Mouse (Mus musculus): Measurements from ENCODE around the gene Gm1123.

Gm1123 gene

DNA sequence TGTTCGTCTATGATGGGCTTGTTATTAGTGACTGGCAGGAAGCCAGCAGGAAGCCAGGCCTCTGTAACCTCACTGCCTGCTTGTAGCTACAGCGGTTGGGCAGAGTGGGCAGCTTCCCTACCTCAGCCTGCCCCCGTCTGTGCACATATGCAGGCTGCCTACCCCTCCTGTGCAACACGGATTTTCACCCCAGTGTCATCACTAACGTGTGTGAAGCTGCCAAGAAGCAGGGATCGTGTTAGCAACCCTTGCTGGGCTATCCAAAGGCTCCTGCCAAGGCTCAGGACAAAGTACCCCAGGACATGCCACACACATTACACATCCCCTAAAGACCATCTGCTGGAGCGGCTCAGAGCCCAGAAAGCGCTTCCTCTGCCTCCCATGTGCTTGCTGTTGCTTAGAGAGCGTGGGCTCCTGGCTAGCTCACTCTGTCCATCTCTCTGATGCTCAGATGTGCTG lies 35.6 kb downstream of the Gm1123 start:
- peak; percentile 29 for DNase-seq

DNA sequence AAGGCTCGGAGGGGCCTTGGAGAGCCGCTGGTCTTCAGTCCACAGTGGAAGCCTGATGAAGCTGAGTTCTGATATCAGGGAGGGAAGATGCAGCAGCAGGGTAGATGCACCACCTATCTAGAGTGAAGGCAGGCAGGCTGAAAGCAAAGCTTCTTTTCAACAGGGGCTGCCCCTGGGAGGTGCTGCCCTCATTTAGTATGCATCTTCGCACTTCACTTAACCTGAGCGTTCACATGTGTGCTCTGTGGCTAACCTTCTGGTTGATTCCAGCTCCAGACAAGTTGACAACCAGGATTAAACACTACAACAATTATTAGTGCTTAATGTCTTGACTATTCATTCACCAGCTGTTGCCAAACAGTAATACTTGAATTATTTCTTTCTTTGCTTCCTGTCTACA lies 41.4 kb downstream of the Gm1123 start:
- DNase-seq = no peak

DNA sequence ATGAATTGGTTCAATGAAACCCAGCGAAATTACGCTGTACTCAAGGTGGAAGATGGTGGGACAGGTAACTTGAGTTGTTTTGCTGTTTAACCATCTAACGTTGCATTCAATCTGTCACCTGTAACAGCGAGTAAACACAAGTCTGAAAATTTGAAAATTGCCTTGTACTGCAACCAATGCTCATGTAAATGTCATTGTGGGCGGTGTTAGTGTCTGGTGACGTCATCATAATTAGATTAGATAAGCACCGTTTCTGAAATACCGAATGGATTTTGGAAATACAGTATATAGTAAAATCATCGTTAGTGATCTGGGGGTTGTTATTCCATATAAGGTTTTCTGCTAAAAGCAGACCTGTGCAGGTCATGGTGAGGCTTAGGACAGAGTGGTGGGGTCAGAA lies 48.4 kb downstream of the Gm1123 start:
- no peak for DNase-seq

DNA sequence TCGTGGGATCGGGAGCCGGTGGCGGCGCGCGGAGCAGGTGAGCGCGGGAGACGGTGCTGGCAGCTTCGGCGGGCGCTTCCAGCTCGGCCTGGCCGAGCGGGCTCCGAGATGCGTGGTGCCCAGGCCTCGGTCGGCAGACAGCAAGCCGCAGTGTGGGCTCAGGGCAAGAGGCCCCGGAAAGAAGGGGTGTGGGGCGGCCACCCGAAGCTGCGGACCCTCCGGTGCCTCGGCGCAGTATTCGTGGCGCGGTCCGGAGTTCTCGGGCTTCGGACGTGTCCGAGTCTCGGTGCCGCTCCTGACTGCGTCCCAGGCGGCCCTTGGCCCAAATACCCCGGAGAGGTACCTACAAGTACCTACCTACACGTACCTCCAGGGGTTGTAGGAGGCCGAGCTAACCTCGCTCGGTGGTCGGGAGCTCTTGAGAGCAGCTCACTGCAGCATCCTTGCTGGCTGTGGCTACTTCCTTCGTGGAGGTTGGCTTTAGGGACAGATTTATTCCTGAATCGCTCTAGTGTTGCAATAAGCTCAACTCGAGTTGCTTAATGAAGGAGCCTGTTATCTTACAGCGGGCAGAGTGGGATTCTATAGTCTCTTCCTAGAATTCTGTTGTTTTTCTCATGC lies 48.9 kb downstream of the Gm1123 start:
- DNase-seq = no peak

DNA sequence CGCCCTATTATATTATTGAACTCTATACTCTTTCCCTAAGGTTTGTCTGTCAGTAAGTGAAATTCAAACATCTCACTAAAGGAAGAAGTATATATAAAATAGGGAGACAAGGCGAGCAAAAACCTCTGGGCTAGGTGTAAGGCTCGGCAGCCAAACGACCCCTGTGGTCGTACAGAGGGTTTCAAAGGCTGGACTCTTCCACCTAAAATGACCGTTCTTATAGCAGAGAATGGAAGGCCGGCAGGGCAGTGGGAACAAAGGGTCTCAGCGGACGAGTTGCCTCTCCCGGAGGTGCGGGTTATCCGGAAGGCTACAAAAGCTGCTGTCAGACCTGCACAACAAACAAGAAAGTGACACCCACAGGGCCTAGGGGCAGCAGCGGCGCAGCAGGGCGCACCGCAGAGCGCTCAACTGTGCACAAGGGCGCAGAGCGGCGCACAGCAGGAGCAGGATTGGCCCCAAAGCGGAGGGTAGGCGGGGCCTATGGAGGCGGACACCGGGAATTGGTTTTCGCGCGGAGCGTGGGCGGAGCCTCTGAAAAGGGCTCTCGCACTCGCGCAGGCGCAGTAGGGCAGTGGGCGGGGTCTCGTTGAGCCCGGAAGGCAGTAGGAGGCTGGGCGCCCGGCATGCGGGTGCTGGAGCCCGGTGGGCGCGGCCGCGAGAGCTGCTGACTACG lies 49.6 kb downstream of the Gm1123 start, which contains the start of gene Faim:
TSS of gene Faim (plus strand) at position 574 of the 676 bp plus-strand sequence.
- DNase-seq = peak; percentile 100

DNA sequence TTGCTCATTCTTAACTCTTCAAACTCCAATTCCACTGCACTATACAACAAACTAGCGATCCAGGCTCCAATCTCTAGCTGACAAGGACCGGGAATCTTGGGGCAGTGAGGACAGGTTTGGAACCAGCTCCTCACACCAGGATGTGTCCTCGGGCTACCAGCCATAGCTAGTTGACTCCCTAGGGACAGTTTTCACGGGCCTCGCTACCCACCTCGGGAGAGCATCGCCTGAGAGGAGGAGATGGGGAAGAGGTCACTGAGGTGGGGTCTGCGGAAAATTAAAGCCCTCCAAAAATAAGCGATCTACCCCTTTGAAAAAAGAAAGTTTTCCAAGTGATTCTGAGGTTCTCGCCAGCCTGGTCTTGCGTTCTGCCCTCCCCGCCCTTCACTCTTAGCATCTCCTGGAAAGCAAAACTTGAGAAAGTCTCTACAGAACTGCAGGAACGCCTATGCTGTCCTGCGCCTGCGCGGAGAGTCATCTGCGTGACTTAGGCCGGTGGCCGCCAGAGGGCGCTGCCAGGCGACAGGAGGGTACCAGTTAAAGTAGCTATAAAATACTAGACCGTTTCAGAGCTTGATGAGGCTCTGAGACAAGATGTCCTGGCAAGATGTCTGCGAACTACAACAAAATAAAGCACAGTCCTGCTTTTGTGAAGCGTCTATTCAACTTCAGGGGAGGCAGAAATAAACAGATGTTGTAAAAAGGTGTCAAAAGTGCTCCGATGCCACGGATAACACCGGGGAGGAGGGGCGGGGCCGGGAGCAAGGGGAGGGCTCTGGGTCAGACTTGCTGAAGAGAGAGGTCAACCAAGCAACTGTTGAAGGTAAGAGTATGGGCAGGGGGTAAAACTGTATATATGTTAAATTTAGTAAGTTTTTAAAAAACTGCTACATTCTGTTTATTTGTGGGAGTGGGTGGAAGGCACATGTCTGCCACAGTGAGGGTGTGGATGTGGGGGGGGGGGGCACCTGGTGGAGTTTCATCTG lies 55.8 kb downstream of the Gm1123 start:
- DNase-seq = peak; percentile 83

DNA sequence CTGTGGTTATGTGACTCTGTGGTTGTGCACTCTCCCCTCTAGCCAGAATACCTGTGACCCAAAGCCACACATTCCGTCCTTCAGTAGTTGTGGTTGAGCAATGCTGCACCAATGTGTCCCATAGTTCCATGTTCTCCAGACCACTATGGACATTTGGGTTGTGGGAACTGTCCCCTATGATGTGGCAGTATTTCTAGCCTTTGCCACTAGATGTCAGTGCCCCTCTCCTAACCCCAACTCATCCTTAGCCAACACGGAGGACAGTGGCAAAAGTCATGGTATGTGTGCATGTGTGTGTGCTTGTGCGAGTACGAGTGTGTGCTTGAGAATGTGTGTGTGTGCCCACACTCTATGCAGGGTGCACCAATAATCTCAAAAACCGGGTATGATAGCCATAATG lies 59.0 kb downstream of the Gm1123 start:
- no peak for DNase-seq

DNA sequence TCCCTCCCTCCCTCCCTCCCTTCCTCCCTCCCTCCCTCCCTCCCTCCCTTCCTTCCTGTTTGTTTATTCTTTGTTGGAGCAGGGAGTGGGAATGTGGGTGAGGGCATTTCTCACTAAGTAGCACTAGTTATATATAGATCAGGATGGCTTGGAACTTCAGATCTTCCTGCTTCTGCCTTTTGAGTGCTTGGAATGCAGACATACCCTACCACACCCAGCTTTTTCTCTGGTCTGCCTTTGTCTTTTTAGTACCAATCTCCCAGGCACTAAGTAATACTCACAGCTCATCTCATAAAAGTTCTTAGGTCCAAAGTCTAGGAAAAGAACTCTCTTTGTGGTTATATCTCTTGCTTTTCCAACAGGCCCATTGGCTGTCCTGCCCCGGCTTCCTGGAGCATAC lies 59.4 kb downstream of the Gm1123 start:
- no peak for DNase-seq

DNA sequence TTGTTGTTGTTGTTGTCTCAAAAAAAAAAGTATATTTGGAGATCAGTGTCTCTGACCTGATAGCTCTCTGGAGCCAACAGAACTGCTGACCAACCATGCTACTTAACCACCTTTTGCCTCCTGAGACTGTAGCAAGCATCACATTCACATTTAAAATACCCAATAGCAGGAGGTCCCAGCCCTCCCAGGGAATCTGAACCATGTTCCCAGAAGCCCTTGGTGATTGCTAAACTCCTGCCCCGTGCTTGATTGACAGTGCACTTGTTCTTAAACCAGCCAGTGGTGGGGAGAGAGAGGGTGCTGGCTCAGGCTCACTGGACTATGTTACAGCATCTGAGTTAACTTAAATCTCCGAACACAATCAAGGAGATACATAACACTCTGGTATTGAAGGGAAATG lies 60.6 kb downstream of the Gm1123 start:
- DNase-seq = no peak

DNA sequence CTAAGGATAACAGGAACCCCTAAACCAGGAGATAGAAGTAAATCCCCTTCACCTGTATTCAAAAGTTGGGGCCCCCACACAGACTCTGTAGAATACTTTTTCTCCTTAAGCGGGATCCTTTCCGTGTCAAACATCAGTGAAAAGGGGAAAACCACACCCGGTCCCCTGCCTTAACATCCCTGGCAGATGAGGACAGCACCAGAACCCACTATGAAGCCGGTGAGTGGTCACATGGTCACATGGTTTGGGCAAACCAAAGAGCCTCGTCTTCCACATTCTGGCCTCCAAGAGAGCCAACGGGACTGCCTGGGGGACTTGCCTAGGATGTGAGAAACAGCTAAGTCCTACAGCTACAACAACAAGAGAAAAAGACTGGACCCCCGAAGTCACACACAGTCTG lies 62.0 kb downstream of the Gm1123 start:
- no peak for DNase-seq

DNA sequence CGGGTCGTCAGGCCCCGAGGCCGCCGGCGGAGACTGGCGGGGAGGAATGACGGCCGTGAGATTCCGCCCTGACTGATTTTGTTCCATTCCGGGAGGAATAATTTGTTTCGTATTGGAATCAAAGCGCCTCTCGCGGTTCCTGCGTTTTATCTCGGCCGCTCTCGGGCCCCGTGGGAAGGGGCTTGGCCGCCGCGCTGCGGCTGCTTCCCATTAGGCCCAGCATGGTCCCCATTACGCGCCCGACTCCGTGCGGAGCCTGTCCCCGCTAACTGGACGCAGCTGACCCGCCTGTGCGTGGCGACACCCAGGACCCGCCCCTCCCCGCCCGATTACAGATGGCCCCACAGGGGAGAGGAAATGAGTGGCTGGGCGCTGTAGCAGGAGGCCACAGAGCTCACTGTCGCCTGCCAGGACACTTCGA lies 62.4 kb downstream of the Gm1123 start:
- DNase-seq = no peak

DNA sequence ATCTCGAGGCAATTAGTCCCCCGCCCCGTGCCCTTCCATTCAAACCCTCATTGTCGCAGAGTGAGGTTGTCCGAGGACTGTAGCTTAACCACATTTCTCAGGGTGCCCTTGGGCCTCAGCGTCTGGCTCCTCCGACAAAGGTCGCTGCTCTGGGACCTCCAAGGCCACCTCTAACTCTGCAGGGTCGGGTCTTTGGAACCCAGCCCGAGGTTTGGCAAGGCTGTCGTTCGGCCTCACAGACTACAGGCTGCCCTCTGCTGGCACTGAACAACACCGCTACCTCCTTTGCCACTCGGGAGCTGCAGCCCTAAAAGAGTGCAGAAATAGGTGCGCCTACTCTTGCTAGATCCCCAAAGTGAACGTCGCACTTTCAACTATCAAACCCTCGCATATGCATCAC lies 70.4 kb downstream of the Gm1123 start:
- no peak for DNase-seq

DNA sequence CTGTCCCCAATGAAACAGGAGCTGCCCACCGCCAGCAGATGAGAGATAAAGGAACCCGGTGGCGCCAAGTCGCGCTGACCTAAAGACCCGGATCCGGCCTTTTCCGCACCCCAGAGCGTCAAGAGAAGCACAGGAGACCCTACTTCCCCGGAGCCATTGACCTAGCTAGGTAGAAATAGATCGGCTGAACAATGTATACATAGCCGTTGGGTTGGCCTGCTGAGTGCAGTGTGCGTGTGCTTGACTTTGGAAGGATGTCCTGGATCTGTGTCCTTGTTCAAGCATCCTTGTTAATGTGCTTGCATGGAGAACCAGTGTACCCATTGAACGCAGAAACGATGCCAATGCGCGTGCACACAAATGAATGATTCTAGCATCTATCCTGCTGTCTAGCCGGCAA lies 71.9 kb downstream of the Gm1123 start:
- no peak for DNase-seq

DNA sequence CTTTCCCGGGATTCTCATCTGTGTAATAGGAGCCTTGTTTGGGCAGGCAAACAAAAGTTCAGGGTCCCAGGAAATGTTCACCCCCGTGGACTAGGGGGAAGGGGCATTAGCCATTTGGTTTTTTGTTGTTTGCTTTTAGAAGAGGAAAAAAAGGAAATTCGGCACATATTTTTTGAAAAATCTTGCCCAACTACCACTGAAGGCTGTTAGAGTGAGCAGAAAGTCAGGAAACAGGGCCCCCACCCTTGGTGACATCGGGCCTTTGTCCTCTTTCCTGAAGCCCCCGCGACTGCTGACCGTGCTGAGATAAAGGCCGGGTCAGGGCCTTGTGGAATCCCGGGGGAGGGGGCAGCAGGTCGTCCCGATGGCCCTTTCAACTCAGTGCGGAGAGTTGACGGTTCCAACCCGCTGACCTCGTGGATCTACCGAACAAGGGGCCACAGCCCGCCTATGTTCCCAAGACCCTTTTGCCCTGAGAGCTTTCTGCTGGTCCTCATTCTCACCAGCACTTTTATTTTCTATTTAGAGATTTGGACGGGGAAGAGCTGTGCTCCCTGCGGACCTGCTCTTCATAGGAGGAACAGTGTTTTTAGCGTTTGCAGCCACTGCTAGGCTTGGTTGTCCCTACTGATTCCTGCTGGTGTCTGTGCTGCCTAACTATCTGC lies 72.9 kb downstream of the Gm1123 start:
- no peak for DNase-seq

DNA sequence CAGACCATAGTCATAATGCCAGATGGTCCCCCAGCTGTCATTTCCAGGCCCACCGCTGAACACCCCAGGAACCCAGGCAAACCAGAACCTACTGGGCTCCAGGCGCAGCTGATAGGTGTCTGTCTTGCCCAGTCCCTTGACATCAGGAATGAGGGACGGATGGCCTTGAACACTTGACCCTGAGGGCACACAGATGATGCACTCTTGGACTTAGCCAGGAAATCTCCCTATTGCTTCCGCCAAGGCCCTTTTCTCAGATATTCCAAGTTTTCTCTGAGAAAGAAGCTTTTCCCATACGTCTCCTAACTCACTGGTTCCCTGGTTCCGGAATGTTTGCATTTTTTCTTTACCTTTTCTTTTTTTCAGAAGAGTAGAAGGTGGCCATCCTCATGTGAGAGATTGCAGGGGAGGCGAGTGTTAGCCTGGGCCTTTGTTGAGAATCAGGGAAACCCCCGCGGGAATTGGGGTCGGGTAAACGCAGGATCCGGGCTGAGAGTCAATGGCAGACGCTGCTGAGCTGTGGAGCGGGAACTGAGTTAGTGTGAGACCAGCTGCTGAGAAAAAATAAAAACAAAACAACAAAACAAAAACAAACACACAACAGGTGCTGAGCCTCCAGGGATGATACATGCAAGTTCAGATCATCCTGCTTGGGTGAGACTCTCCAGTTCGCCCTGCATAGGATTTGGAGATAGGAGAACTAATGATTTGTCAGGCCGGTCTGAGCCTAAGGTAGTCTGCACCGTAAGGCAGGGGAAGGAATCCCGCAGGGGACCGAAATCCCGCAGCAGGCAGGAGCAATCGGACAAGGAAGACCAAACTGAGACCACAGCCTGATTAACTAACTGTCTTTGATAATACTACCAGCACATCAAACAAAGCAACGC lies 73.7 kb downstream of the Gm1123 start:
- no peak for DNase-seq

DNA sequence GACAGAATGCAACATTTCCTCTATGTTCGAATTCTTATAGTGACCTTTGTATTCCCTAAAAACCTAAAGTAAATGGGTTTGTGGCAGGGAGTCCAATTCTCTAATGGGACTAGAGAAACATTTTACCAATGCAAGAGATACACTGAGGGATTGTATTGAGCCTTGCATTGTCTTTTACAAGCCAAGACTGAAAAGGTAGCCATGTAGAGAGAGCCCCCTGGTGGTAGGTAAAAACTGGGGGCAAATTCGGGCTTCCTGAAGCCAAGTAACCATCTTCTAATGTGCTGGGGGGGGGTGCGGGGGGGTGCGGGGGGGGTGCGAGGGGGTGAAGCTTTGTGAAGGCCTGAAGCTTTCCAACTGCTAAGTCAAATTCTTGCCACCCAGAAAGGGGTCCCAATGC lies 75.2 kb downstream of the Gm1123 start:
- no peak for DNase-seq

DNA sequence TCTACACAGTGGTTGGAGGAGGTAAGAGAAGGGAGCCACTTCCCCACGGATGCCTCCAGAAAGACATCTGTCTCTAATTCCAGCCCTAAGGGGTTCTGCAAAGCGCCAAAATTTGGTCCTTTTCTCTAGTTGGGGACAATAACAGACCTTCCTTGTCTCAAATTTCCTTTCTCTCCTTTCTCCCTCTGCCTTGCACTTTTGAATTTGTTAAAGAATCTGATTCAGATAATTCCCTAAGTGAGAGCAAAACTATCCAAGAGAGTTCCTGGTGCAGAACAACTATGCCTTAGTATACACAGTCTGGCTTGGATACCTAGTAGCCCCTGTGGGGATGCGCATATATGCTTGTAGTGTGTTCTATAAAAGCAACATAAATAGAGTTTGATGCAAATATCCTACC lies 75.7 kb downstream of the Gm1123 start:
- no peak for DNase-seq

DNA sequence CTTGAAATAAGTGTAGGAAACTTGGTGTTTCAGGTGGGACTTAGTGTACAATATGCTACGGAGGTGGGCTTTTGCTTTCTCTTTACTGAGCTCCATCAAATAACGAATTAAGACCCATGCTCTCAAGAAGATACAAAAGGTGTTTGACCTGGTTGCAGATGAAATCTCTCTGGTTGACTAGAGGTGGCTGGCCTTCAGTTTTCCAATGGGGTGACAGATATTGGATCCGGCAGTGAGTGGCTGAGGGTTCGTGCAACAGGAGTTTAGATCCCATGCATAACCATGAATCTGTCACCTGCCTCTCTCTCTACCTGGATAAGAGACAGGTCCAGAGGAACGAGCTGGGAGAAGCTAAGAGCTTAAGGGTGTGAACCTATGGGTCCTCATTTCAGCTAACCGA lies 76.9 kb downstream of the Gm1123 start:
- DNase-seq = no peak

DNA sequence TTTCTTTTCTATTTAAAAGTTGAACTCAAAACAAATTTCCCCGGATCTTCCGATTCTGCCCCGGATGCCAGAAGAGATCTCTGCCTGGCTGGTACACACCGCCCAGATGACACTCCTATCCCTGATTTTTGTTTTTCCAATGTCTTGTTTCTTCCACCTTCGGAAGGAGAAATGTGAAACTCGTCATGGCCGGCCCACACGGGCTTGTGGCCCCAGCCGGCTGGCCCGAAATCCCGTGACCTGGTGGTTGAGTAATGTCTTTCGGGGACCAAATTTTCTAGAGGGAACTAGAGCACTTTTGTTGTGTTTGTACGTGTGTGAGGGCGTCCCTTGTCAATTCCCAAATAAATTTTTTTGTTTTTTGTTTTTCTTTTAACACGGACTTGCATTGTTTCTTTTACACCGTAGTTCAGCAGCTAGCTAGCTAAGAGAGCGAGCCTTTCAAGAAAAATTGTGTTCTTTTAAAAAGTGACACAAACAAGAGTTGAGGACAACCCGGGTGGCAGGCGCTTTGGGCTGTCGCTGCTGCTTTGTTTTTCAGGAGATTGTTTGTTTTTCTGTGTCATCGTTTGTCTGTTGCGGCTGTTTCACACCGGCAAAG lies 77.7 kb downstream of the Gm1123 start:
- peak; percentile 12 for DNase-seq

Measured in right cerebral cortex, postnatal 25 days (tissue).